Mouse (Mus musculus) urinary bladder, postnatal 4 days (tissue): ENCODE measurements around the gene Themis2.
A peak's percentile ranks its signal among the peaks of the same experiment; 100 is the strongest.
"Not testable (repeated sequence)": the region's sequence is repeated elsewhere in the genome, so short reads cannot be mapped to it uniquely, and the experiment has no call there.

Experiments
- DNase-seq, 2 experiments: peaks; one replicate each; pipeline ENCODE4 v3.0.0; 2021 to 2022; ENCODE audit warnings: low spot score in 2 of 2

The Themis2 gene

DNA sequence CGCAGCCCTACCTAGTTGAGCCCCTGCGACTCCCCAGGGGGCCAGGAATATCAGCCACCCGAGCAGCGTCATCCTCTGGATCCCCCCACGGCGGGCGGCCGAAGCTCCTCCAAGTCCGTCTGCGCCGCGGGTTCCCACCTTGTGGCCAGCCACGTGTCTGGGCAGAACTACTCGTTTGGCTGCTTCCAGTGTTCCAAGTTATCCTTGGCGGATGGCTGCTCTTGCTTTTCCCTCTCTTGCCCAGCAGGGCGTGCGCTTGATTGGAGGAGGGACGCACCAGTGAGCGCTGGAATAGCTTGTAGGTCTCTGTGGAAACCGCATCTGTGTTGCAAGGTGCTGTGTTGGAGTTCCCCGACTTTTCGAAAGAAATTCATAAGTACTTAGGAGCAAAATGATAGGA, 39.2 kb downstream of the Themis2 start, which contains the start of gene Smpdl3b:
Gene Smpdl3b, minus strand, starts transcription at position 279 of the 400 bp plus-strand sequence.
- DNase-seq, result peak; percentile 72 to 82

GRCm38 (mm10) chr4:132752992-132753391, 43.2 kb downstream of the Themis2 start:
- DNase-seq, result no peak

- DNase-seq, result no peak
Measured at GRCm38 (mm10) chr4:132749258-132749982, 46.8 kb downstream of the Themis2 start.

DNA sequence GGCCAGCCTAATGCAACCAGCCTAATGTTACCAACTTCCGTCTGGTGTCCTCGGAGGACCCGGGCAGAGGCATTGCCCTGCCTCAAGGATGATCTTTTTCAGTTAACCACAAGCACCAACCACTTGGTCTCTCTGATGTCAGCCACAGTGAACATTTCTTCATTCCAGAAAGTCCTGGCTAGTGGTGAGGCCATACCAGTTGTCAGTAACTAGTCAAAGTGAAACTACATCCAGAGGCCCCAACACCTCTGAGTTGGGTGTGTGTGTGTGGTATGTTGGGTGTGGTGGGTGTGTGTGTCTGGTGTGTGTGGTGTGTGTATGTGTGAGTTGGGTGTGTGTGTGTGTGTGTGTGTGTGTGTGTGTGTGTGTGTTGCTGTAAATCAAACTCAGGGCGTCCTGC, 47.4 kb downstream of the Themis2 start:
- DNase-seq, result no peak

DNA sequence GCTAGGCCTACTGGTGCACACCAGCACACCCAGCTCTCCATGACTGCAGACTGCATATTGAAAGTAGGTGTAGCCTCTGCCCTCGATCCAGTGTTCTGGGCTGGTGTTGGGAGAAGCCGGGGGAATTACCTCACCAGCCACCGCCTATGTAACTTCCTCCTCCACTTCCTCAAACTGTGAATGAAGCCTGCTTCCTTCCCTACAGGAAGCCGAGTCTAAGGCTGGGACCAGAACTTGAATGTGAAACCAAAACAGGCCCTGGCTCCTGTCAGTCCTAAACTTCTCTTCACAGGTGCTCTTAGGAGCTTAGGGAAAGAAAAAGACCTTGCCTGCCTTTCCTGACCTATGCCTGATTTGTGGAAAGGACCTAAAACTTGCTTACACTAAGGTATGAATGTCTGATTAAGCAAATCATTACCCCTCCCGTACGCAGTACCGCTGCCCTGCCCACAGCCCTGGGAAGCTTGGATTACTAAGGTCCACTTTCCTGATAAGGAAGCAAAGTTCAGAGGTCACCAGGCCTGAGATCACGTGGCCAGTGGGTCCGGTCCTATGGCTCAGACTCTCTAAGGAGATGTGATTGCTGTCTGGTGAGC, 48.4 kb downstream of the Themis2 start:
- no peak for DNase-seq

DNA sequence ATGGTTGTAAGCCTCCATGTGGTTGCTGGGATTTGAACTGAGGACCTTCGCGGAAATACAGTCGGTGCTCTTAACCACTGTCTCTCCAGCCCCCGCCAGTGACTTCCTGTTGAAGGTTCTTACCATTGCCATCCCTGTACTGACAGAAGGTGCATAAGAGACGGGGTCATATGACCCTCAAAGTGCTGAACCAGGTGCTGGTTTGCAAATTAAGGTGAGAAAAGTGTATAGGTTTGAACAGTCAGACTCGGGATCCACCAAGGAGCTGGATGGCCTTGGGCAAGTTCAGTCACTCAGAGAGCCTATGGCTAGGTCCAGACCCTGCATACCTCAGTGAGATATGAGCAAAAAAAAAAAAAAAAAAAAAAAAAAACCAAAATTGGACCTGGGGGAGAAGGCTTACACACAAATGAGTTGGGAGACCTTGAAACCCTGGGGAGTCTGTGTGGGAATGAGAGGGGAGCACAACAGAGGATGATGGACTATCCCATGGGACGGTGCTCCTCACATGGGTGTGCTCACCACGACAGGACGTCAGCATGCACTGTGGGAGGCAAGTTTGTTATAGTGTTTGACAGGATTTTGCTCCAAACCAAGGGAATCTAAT, 49.2 kb downstream of the Themis2 start:
- no peak for DNase-seq

DNA sequence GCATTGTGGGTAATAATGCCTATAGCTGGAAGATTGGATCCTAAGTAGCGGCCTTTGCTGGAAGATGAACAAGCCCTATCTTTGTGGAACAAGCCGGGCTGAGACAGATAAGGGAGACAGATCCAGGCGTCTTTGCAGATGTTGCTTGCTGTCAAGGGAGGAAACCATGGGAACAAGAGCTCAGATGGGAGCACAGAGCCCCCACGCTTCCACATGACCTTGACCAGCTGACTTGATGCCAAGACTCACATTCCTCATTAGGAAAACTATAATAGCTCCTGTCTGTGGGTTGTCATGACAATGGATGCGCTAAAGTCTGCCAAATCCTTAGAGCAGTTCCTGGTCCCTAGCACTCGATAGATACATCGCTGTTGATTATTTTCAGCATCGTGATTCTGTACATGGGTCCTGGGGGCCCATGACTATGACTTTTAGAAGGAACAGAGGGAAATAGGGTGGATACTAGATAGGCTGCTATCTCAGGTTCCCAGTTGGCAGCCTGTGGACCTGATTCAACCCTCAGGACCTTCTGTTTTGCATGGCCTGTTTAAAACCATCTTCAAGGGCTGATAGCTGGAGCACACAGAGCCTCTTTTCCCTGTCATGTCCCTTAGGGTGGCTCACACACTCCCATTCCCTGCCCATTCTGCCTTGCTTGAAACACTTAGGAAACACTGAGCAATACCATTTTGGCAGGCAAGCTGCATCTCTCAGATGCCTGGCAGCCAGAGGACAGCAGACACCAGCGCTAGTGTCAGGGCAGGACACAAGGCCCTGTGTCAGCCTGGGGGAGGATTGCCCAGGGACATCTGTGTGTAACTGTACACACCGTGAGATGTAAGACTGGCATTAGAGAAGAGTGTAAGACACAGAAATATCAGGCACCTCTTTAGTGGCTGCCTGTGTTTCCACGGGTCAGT, 51.9 kb downstream of the Themis2 start:
- DNase-seq, result peak in 1 of 2 experiments; percentile 54

- DNase-seq, result no peak
Measured at GRCm38 (mm10) chr4:132741491-132741890, 54.7 kb downstream of the Themis2 start.

GRCm38 (mm10) chr4:132737154-132737553, 59.0 kb downstream of the Themis2 start:
- not testable (repeated sequence) for DNase-seq

GRCm38 (mm10) chr4:132735894-132736293, 60.3 kb downstream of the Themis2 start:
- DNase-seq, result no peak

DNA sequence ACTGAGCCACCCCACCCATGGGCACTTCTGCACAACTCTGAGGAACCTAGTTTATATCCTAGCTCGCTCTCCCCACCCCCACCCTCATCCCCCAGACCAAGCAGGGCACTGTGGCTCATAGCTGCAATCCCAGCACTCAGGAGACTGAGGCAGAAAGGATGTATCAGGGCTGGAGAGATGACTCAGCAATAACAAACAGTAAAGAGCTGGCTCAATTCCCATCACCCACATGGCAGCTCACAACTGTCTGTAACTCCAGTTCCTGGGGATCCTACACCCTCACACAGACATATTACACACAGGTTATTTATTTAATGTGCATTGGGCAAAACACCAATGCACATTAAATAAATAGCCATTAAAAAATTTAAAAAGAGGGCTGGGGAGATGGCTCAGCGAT, 60.8 kb downstream of the Themis2 start:
- DNase-seq, result no peak

GRCm38 (mm10) chr4:132734766-132735165, 61.4 kb downstream of the Themis2 start:
- no peak for DNase-seq

DNA sequence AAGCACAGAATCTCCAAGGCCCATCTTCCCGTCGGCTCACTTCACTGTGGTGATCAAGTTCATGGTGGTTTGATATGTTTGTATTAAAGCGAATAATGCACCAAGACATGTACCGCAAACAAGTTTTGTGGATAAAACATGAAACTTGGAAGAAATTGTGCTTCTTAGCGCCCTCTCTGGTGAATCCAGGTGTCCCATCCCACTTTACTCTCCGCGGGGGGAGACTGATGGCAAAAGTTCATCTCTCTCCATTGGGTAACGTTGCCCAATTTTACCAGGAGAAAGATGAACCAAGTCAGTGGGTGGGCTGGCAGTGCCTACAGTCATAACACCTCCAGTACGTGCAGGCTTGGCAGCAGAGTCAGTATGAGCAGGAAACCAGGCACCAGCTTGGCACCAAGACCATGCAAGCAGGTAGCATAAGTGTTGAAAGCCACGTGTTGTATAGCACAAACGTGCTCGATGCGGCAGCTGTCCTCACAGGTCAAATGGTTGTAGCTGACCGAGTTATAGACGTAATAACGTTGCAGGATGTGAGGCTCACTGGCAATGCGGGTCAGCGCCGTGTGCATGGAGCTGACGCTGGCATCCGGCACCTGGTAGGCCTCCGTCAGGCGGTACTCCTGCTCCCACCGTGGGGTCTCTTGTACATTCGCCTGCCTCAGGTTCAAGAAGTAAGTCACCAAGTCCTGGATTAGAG, 63.0 kb downstream of the Themis2 start:
- DNase-seq, result no peak

- peak; percentile 87 to 92 for DNase-seq
Measured at GRCm38 (mm10) chr4:132732148-132732684, 64.0 kb downstream of the Themis2 start, which contains the start of gene Xkr8. Xkr8 (minus strand) TSS chr4:132732546.
